10 mouse cellular contexts compared by ENCODE assay signal in genomic region chr4:54601671-54602512, GRCm38 (mm10).
DNase-seq lines count a peak whose midpoint lies in the region; ATAC-seq lines count a peak whose summit lies in the region.
"Had no signal": no experiment of that assay in that cellular context is flagged by ENCODE, and none has a peak within 500 bp of the region (broad histone marks: within the 10 kb centered on the region; RNA-seq: fewer than 3 reads in every experiment).

No protein-coding gene starts in this region.

- WGBS in kidney, embryonic 16.5 days: 50% methylated on average over 15 of the region's 15 CpGs
- WGBS in forebrain, embryonic 16.5 days: 41% methylated on average over 15 of the region's 15 CpGs
- WGBS in midbrain, embryonic 15.5 days: 35% methylated on average over 15 of the region's 15 CpGs

- H3K9me3 ChIP-seq in kidney, embryonic 16.5 days (ENCODE audit: low read length): no peaks in the 10 kb centered on the region
- no peaks in the 10 kb centered on the region for H3K9me3 ChIP-seq in forebrain, embryonic 16.5 days (ENCODE audit: control insufficient read depth, low read length)
- H3K9me3 ChIP-seq in midbrain, embryonic 15.5 days: no peaks in the 10 kb centered on the region
- H3K9me3 ChIP-seq: limb, embryonic 12.5 days had no signal

- H3K4me2 ChIP-seq in kidney, embryonic 16.5 days (replicated peaks; ENCODE audit: low read depth, low read length): no peak overlapping the region
- H3K4me2 ChIP-seq in forebrain, embryonic 16.5 days (ENCODE audit: low read length): no peak overlapping the region
- H3K4me2 ChIP-seq in midbrain, embryonic 15.5 days: no peak overlapping the region
- H3K4me2 ChIP-seq: limb, embryonic 12.5 days had no signal

- no peak for DNase-seq in kidney, adult 18-20 months
- peak; percentile 8 for DNase-seq in cerebellum, adult 9-11 months
- no peak for DNase-seq in ovary, postnatal 10 days (ENCODE audit: low spot score)
- DNase-seq in lung, postnatal 14 days: no peak

- H3K4me1 ChIP-seq in kidney, embryonic 16.5 days (ENCODE audit: insufficient read depth, low read length): no peaks in the 10 kb centered on the region
- no peaks in the 10 kb centered on the region; the same call in 1 of the 2 replicates for H3K4me1 ChIP-seq in forebrain, embryonic 16.5 days (replicated peaks; ENCODE audit: control insufficient read depth, insufficient read depth, low read length)
- H3K4me1 ChIP-seq in midbrain, embryonic 15.5 days: no peaks in the 10 kb centered on the region; the same call in 1 of the 2 replicates
- H3K4me1 ChIP-seq: limb, embryonic 12.5 days had no signal

- H3K27ac ChIP-seq in kidney, embryonic 16.5 days (ENCODE audit: low read length): peak overlapping the region; percentile 43
- no peak overlapping the region for H3K27ac ChIP-seq in forebrain, embryonic 16.5 days (ENCODE audit: low read length)
- peak overlapping the region; percentile 46; the same call in 1 of the 2 replicates for H3K27ac ChIP-seq in midbrain, embryonic 15.5 days
- H3K27ac ChIP-seq: limb, embryonic 12.5 days had no signal

- no peaks in the 10 kb centered on the region for H3K36me3 ChIP-seq in kidney, embryonic 16.5 days (ENCODE audit: insufficient read depth, low read length)
- no peaks in the 10 kb centered on the region for H3K36me3 ChIP-seq in forebrain, embryonic 16.5 days (ENCODE audit: control insufficient read depth, insufficient read depth)
- H3K36me3 ChIP-seq in midbrain, embryonic 15.5 days (replicated peaks): no peaks in the 10 kb centered on the region
- H3K36me3 ChIP-seq: G1E; limb, embryonic 12.5 days had no signal

- H3K9ac ChIP-seq in kidney, embryonic 16.5 days (replicated peaks; ENCODE audit: low read length): no peak overlapping the region
- no peak overlapping the region for H3K9ac ChIP-seq in forebrain, embryonic 16.5 days (replicated peaks; ENCODE audit: low read depth, low read length)
- no peak overlapping the region for H3K9ac ChIP-seq in midbrain, embryonic 15.5 days
- H3K9ac ChIP-seq: limb, embryonic 12.5 days had no signal

- peak; percentile 49 for ATAC-seq in kidney, embryonic 16.5 days (ENCODE audit: low FRiP score, low TSS enrichment)
- ATAC-seq in forebrain, embryonic 16.5 days: peak; percentile 40; the same call in 1 of the 2 replicates
- ATAC-seq in midbrain, embryonic 15.5 days (replicated peaks): peak; percentile 56
- ATAC-seq in megakaryocyte-erythroid progenitor cell, adult 5-6 weeks (replicated peaks; ENCODE audit: low FRiP score, low TSS enrichment, poor library complexity, severe bottlenecking): no peak

- H3K4me3 ChIP-seq in kidney, embryonic 16.5 days (ENCODE audit: low read length): no peak overlapping the region
- H3K4me3 ChIP-seq in forebrain, embryonic 16.5 days (replicated peaks; ENCODE audit: low read length): no peak overlapping the region
- no peak overlapping the region for H3K4me3 ChIP-seq in midbrain, embryonic 15.5 days
- H3K4me3 ChIP-seq: limb, embryonic 12.5 days had no signal

- no peaks in the 10 kb centered on the region for H3K27me3 ChIP-seq in kidney, embryonic 16.5 days (ENCODE audit: insufficient read depth, low read length)
- H3K27me3 ChIP-seq in forebrain, embryonic 16.5 days (replicated peaks; ENCODE audit: control insufficient read depth, insufficient read depth, low read length): no peaks in the 10 kb centered on the region
- no peaks in the 10 kb centered on the region for H3K27me3 ChIP-seq in midbrain, embryonic 15.5 days (replicated peaks)
- H3K27me3 ChIP-seq: limb, embryonic 12.5 days had no signal
